Mouse (Mus musculus): ENCODE data around the gene Adgrv1.

DNA sequence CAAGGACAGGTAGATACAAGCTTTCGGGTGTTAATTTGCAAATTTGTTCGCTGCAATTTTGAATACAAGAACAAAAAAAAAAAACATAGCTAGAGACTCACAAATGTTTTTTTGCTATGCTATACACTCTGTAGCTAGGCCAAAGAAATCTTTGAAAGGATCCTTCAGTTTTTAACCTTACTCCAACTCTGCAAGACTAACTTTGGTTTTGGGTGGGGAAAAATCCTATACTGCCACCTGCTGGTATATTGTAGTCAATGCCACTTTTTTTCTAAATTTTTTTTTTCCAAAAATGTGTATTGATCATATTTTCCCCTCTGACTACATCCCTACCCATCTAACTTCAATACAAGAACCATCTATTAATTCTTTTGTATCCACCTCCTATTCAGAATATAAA lies 263.4 kb downstream of the Adgrv1 start:
- TF ChIP-seq CTCF (IDR thresholded peaks at IDR 0.05; ENCODE audit: low read depth) (peak; percentile 48; the same call in 1 of the 2 replicates), EP300 (IDR thresholded peaks at IDR 0.05; ENCODE audit: low read depth) (no peak)
